Comparison of ENCODE assay signal across 23 mouse cellular contexts in genomic region chr7:99052471-99053241, GRCm38 (mm10).
A peak's percentile ranks its signal among the peaks of the same experiment; 100 is the strongest.
DNase-seq lines count a peak whose midpoint lies in the region; ATAC-seq and TF ChIP-seq lines count a peak whose summit lies in the region.
"Had no signal": no experiment of that assay in that cellular context is flagged by ENCODE, and none has a peak within 500 bp of the region (broad histone marks: within the 10 kb centered on the region; RNA-seq: fewer than 3 reads in every experiment).

No protein-coding gene starts in this region.

- WGBS in kidney, adult 2 months = 88% methylated on average over 6 of the region's 6 CpGs
- 84% methylated on average over 6 of the region's 6 CpGs for WGBS in large intestine, adult 2 months
- 48% methylated on average over 6 of the region's 6 CpGs for WGBS in macrophage (ENCODE audit: missing documents)
- 86% methylated on average over 6 of the region's 6 CpGs for WGBS in midbrain, embryonic 11.5 days

- no peak for TF ChIP-seq CTCF in kidney, adult 2 months (conservative IDR thresholded peaks at IDR 0.05; ENCODE audit: insufficient read depth, insufficient read length, low read depth, low read length)
- TF ChIP-seq CTCF in CH12.LX (conservative IDR thresholded peaks at IDR 0.05 in 1 of 2, IDR thresholded peaks at IDR 0.05 in 1 of 2; ENCODE audit: low read depth in 2 of 2, low read length in 2 of 2) = no peak

- no peak for TF ChIP-seq RAD21 in CH12.LX (IDR thresholded peaks at IDR 0.05; ENCODE audit: low read depth, low read length)

- DNase-seq in kidney, adult 2 months = peak; percentile 22
- DNase-seq in kidney, adult 18-20 months = no peak
- DNase-seq in CH12.LX (ENCODE audit: extremely low read depth) = no peak
- DNase-seq in large intestine, adult 2 months (ENCODE audit: low read depth, low spot score) = peak; percentile 33
- DNase-seq in midbrain, embryonic 11.5 days (ENCODE audit: low spot score, missing footprints) = no peak
- DNase-seq in layer of hippocampus, adult 18-20 months (ENCODE audit: low spot score in 2 of 2) = no peak
- DNase-seq in left cerebral cortex, adult 8-10 months (ENCODE audit: low spot score in 2 of 2) = no peak
- DNase-seq: adrenal gland, adult 8-10 months; B cell, adult 2 months; embryo, embryonic 11 days; heart, postnatal 36 days; layer of hippocampus, postnatal 36 days; midbrain, embryonic 14.5 days; retina, postnatal 1 day; right cerebral cortex, postnatal 4 days; thymus, postnatal 14 days had no signal

- H3K4me2 ChIP-seq in CH12.LX (ENCODE audit: insufficient read depth, low read depth, poor library complexity, severe bottlenecking) = no peak overlapping the region
- H3K4me2 ChIP-seq in midbrain, embryonic 11.5 days = no peak overlapping the region
- H3K4me2 ChIP-seq: embryonic facial prominence, embryonic 15.5 days; heart, embryonic 13.5 days; hindbrain, embryonic 14.5 days; intestine, embryonic 15.5 days had no signal

- H3K79me2 ChIP-seq in CH12.LX (replicated peaks; ENCODE audit: control insufficient read depth, extremely low read depth, insufficient read depth, poor library complexity, severe bottlenecking) (no peaks in the 10 kb centered on the region), macrophage (ENCODE audit: inconsistent target) (peaks cover 84% of the 10 kb centered on the region)

- no peak overlapping the region for H3K4me3 ChIP-seq in kidney, adult 2 months (ENCODE audit: insufficient read depth, low read depth, low read length)
- H3K4me3 ChIP-seq in CH12.LX (replicated peaks in 1 of 3; ENCODE audit: low read depth in 2 of 3, low read length in 2 of 3, poor library complexity in 1 of 3) (no peak overlapping the region), macrophage (ENCODE audit: inconsistent target) (no peak overlapping the region)
- H3K4me3 ChIP-seq in midbrain, embryonic 11.5 days (ENCODE audit: low read depth, low read length) = no peak overlapping the region
- H3K4me3 ChIP-seq: embryonic facial prominence, embryonic 15.5 days; heart, embryonic 13.5 days; intestine, embryonic 15.5 days; layer of hippocampus, adult 2 months had no signal

- 0 out of 2 replicates have a peak, but pooled peaks cover 4% of the 10 kb centered on the region for H3K4me1 ChIP-seq in kidney, adult 2 months (ENCODE audit: control insufficient read depth, insufficient read depth, low read length)
- H3K4me1 ChIP-seq in CH12.LX (ENCODE audit: control insufficient read depth in 1 of 2, insufficient read depth in 2 of 2) = peaks cover 0 to 35% of the 10 kb centered on the region in 2 experiments; a peak in 2 of 4 replicates
- no peaks in the 10 kb centered on the region for H3K4me1 ChIP-seq in midbrain, embryonic 11.5 days (ENCODE audit: control insufficient read depth, insufficient read depth, low read length)
- H3K4me1 ChIP-seq: intestine, embryonic 15.5 days had no signal

- TF ChIP-seq EP300 in CH12.LX (IDR thresholded peaks at IDR 0.05; ENCODE audit: low read length) = no peak

- peaks cover 2% of the 10 kb centered on the region for H3K9me3 ChIP-seq in CH12.LX (replicated peaks; ENCODE audit: low read length)
- H3K9me3 ChIP-seq in midbrain, embryonic 11.5 days (ENCODE audit: control insufficient read depth, low read length) = no peaks in the 10 kb centered on the region
- H3K9me3 ChIP-seq: embryonic facial prominence, embryonic 15.5 days; intestine, embryonic 15.5 days had no signal

- H3K27me3 ChIP-seq in kidney, adult 2 months (replicated peaks; ENCODE audit: control insufficient read depth, insufficient read depth, low read length) = no peaks in the 10 kb centered on the region
- H3K27me3 ChIP-seq in CH12.LX (replicated peaks) = no peaks in the 10 kb centered on the region
- no peaks in the 10 kb centered on the region for H3K27me3 ChIP-seq in midbrain, embryonic 11.5 days (ENCODE audit: control insufficient read depth, insufficient read depth, low read length)
- H3K27me3 ChIP-seq: embryonic facial prominence, embryonic 15.5 days; heart, embryonic 13.5 days; intestine, embryonic 15.5 days had no signal

- no peak for ATAC-seq in midbrain, embryonic 11.5 days (ENCODE audit: low FRiP score)
- ATAC-seq: intestine, embryonic 15.5 days had no signal

- dilution Hi-C loops in CH12.LX (cut with MboI; ENCODE audit: extremely low pct_ligation_motif_present, extremely low pct_unique_long_range_greater_than_20kb, low sequenced_read_pairs) = no loop called here

- H3K36me3 ChIP-seq in kidney, adult 2 months (ENCODE audit: control insufficient read depth, insufficient read depth, low read length) = no peaks in the 10 kb centered on the region
- H3K36me3 ChIP-seq in CH12.LX (replicated peaks in 1 of 2; ENCODE audit: control insufficient read depth in 1 of 2, insufficient read depth in 1 of 2, low read length in 1 of 2) (peaks cover 2 to 87% of the 10 kb centered on the region in 2 experiments), macrophage (ENCODE audit: inconsistent target) (peaks cover 23% of the 10 kb centered on the region; the same call in 1 of the 2 replicates)
- H3K36me3 ChIP-seq in midbrain, embryonic 11.5 days (ENCODE audit: control insufficient read depth, insufficient read depth, low read length) = no peaks in the 10 kb centered on the region
- H3K36me3 ChIP-seq: intestine, embryonic 15.5 days had no signal

- H3K27ac ChIP-seq in kidney, adult 2 months (ENCODE audit: insufficient read depth, low read depth, low read length) = no peak overlapping the region
- H3K27ac ChIP-seq in CH12.LX (ENCODE audit: insufficient read depth, low read depth) (no peak overlapping the region), macrophage (peak overlapping the region; percentile 57)
- no peak overlapping the region for H3K27ac ChIP-seq in midbrain, embryonic 11.5 days (ENCODE audit: low read depth, low read length)
- H3K27ac ChIP-seq: embryonic facial prominence, embryonic 15.5 days; heart, embryonic 13.5 days; hindbrain, embryonic 14.5 days; intestine, embryonic 15.5 days; kidney, postnatal 0 days; layer of hippocampus, adult 2 months had no signal

- in situ Hi-C loops in CH12.LX (cut with MboI; ENCODE audit: low pct_ligation_motif_present, low pct_unique_long_range_greater_than_20kb, low sequenced_read_pairs) = no loop called here

- H3K9ac ChIP-seq in CH12.LX (ENCODE audit: insufficient read depth, low read depth) = no peak overlapping the region
- no peak overlapping the region for H3K9ac ChIP-seq in midbrain, embryonic 11.5 days (ENCODE audit: low read length)
- H3K9ac ChIP-seq: embryonic facial prominence, embryonic 15.5 days; heart, embryonic 13.5 days; hindbrain, embryonic 14.5 days; intestine, embryonic 15.5 days had no signal

- TF ChIP-seq POLR2A in kidney, adult 2 months (IDR thresholded peaks at IDR 0.05; ENCODE audit: low read depth, low read length) = no peak
- TF ChIP-seq POLR2A in CH12.LX (IDR thresholded peaks at IDR 0.05; ENCODE audit: low read depth, low read length) = no peak

TF ChIP-seq in CH12.LX, 34 proteins besides CTCF, POLR2A, EP300 and RAD21:
- TF ChIP-seq MAFK (IDR thresholded peaks at IDR 0.05; ENCODE audit: insufficient replicate concordance, low read length) (peak; percentile 91), SIN3A (IDR thresholded peaks at IDR 0.05; ENCODE audit: low read length) (no peak)

Comparison
In these comparisons a context has a peak if more than half of its experiments do, and no peak if none do; other contexts are left out.
1. DNase-seq: peak in kidney, adult 2 months (single experiment) and large intestine, adult 2 months (single experiment); none in kidney, adult 18-20 months (single experiment), CH12.LX (single experiment), midbrain, embryonic 11.5 days (single experiment), layer of hippocampus, adult 18-20 months (0 of 2) and left cerebral cortex, adult 8-10 months (0 of 2).